Mouse (Mus musculus): Measurements from ENCODE around the gene 1520401A03Rik.

Gene 1520401A03Rik

GRCm38 (mm10) chr17:23742941-23743340, 20.4 kb upstream of the 1520401A03Rik start:
- no peak for DNase-seq (ENCODE audit: low read depth, low spot score)

- DNase-seq (ENCODE audit: low read depth, low spot score) = no peak
Measured at GRCm38 (mm10) chr17:23742210-23742793, 19.7 kb upstream of the 1520401A03Rik start.

GRCm38 (mm10) chr17:23741359-23742209, 19.0 kb upstream of the 1520401A03Rik start:
- no peak for DNase-seq (ENCODE audit: low read depth, low spot score)

- no peak for DNase-seq (ENCODE audit: low read depth, low spot score)
Measured at GRCm38 (mm10) chr17:23740598-23741021, 18.0 kb upstream of the 1520401A03Rik start, which contains the start of gene Paqr4. Gene Paqr4, minus strand, starts transcription at chr17:23740867.

GRCm38 (mm10) chr17:23740136-23740584, 17.6 kb upstream of the 1520401A03Rik start:
- DNase-seq (ENCODE audit: low read depth, low spot score) = peak; percentile 90

GRCm38 (mm10) chr17:23739202-23740135, 16.9 kb upstream of the 1520401A03Rik start:
- DNase-seq (ENCODE audit: low read depth, low spot score) = no peak

GRCm38 (mm10) chr17:23738836-23739201, 16.2 kb upstream of the 1520401A03Rik start:
- no peak for DNase-seq (ENCODE audit: low read depth, low spot score)

GRCm38 (mm10) chr17:23737493-23738445, 15.2 kb upstream of the 1520401A03Rik start:
- no peak for DNase-seq (ENCODE audit: low read depth, low spot score)

- no peak for DNase-seq (ENCODE audit: low read depth, low spot score)
Measured at GRCm38 (mm10) chr17:23734341-23734740, 11.8 kb upstream of the 1520401A03Rik start.

- DNase-seq (ENCODE audit: low read depth, low spot score) = no peak
Measured at GRCm38 (mm10) chr17:23730441-23730840, 7.9 kb upstream of the 1520401A03Rik start.

GRCm38 (mm10) chr17:23726758-23727142, 4.2 kb upstream of the 1520401A03Rik start:
- peak; percentile 43 for DNase-seq (ENCODE audit: low read depth, low spot score)

- peak; percentile 77 for DNase-seq (ENCODE audit: low read depth, low spot score)
Measured at GRCm38 (mm10) chr17:23725999-23726757, 3.6 kb upstream of the 1520401A03Rik start, which contains the start of gene Pkmyt1. Gene Pkmyt1, plus strand, starts transcription at chr17:23726336.

GRCm38 (mm10) chr17:23725477-23725876, 2.9 kb upstream of the 1520401A03Rik start:
- no peak for DNase-seq (ENCODE audit: low read depth, low spot score)

- no peak for DNase-seq (ENCODE audit: low read depth, low spot score)
Measured at GRCm38 (mm10) chr17:23721886-23722285, 697 bp downstream of the 1520401A03Rik start.

- DNase-seq (ENCODE audit: low read depth, low spot score) = no peak
Measured at GRCm38 (mm10) chr17:23719455-23719854, 3.1 kb downstream of the 1520401A03Rik start.

GRCm38 (mm10) chr17:23717003-23717402, 5.6 kb downstream of the 1520401A03Rik start:
- DNase-seq (ENCODE audit: low read depth, low spot score) = no peak

- no peak for DNase-seq (ENCODE audit: low read depth, low spot score)
Measured at GRCm38 (mm10) chr17:23706212-23706611, 16.4 kb downstream of the 1520401A03Rik start.

- no peak for DNase-seq (ENCODE audit: low read depth, low spot score)
Measured at GRCm38 (mm10) chr17:23705525-23706104, 17.0 kb downstream of the 1520401A03Rik start.

- peak; percentile 24 for DNase-seq (ENCODE audit: low read depth, low spot score)
Measured at GRCm38 (mm10) chr17:23704741-23705140, 17.8 kb downstream of the 1520401A03Rik start.

Data from telencephalon, adult 2 months (tissue).